Mouse (Mus musculus): ENCODE measurements around the gene Pak6.

DNA sequence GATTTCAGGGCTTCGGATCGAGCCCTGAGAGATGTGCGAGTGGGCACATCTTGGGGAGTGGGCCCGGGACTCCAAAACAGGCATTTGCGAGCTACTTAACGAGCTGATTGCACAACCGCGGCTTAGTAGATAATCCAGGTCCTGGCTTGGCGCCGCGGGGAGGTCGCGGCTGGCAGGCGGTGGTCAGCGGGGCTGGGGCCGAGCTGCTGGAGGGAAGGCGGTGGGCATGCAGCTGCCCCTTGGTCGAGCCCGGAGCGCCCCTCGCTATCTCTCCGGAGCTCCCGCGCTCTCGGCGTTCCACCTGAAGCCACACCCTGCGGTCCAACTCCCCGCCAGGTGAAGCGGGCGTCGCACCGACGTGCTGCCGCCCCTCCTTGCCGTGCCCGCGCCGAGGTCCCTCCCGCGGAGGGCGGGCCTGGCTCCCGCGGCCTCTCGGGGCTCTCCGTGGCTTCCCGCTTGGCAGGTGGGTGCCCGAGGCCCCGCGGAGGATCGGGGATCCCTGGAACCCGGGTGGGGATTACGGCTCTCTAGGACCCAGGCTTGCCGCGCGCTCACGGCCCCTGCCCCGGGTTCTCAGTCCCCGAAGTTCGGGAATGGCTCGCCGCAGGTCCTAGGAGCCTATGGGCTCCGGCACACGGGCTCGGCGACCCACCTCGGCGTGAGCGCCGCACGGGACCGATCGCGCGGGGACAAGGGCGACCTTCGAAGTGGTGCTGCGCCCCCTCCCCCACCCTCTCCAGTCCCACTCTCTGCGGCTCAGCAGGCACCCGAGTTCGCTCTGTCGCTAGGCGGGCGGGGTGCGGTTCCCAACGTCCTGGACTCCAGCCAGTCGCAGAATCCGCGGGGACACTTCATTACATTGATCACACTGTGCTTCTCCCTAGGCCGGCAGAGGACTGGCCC lies 14.0 kb downstream of the Pak6 start:
- no peak for TF ChIP-seq EP300 (IDR thresholded peaks at IDR 0.05)
- TF ChIP-seq CTCF (IDR thresholded peaks at IDR 0.05) = no peak

Data from lung, postnatal 0 days (tissue).